ENCODE assay signal across 8 mouse cellular contexts in the genomic region with DNA sequence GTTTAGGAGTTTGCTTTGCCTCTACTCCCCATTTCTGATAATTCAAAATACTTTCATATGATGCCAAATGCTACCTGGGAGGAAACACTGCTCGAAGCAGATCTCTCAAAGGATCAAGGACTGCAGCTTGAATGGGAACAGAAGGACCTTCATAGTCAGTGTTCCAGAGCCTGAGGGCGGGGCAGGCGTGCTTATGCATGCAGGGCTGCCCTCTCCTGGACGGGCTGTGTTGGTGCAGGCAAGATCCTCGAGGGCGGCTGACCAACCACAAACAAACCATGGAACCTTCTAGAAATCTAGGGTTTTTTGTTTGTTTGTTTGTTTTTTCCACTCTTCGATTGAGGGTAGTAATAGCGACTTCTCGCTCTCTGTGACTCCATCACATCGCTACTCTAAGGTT. TPM values are rescaled to one million over a fixed set of nuclear protein-coding genes. Genes with fewer than 3 reads are reported as not detected.
A peak's percentile ranks its signal among the peaks of the same experiment; 100 is the strongest.
DNase-seq lines count a peak whose midpoint lies in the region; ATAC-seq and TF ChIP-seq lines count a peak whose summit lies in the region.

No protein-coding gene starts in this region.

- H3K9me3 ChIP-seq in forebrain, embryonic 10.5 days = peaks cover 2% of the 10 kb centered on the region; the same call in 1 of the 2 replicates
- H3K9me3 ChIP-seq in forebrain, embryonic 15.5 days = no peaks in the 10 kb centered on the region
- H3K9me3 ChIP-seq in forebrain, postnatal 0 days (ENCODE audit: low read length) = no peaks in the 10 kb centered on the region
- H3K9me3 ChIP-seq in hindbrain, embryonic 14.5 days (ENCODE audit: control insufficient read depth, low read length) = no peaks in the 10 kb centered on the region
- H3K9me3 ChIP-seq in midbrain, embryonic 13.5 days = no peaks in the 10 kb centered on the region; the same call in 1 of the 2 replicates

- H3K4me3 ChIP-seq in forebrain, embryonic 10.5 days = no peak overlapping the region
- no peak overlapping the region for H3K4me3 ChIP-seq in forebrain, embryonic 15.5 days
- H3K4me3 ChIP-seq in forebrain, postnatal 0 days (ENCODE audit: low read depth, low read length) = no peak overlapping the region
- H3K4me3 ChIP-seq in hindbrain, embryonic 14.5 days (replicated peaks; ENCODE audit: low read length) = no peak overlapping the region
- no peak overlapping the region for H3K4me3 ChIP-seq in left cerebral cortex, adult 2 months
- H3K4me3 ChIP-seq in midbrain, embryonic 13.5 days (replicated peaks) = no peak overlapping the region

- H3K4me2 ChIP-seq in forebrain, embryonic 15.5 days (replicated peaks) = no peak overlapping the region
- H3K4me2 ChIP-seq in forebrain, postnatal 0 days (ENCODE audit: low read depth) = no peak overlapping the region
- H3K4me2 ChIP-seq in hindbrain, embryonic 14.5 days (replicated peaks) = no peak overlapping the region
- no peak overlapping the region for H3K4me2 ChIP-seq in midbrain, embryonic 13.5 days (replicated peaks)

- no peak overlapping the region for H3K9ac ChIP-seq in forebrain, embryonic 15.5 days (replicated peaks)
- no peak overlapping the region for H3K9ac ChIP-seq in forebrain, postnatal 0 days
- H3K9ac ChIP-seq in hindbrain, embryonic 14.5 days = no peak overlapping the region
- no peak overlapping the region for H3K9ac ChIP-seq in midbrain, embryonic 13.5 days (replicated peaks)

- peak; percentile 77 for TF ChIP-seq CTCF in forebrain, postnatal 0 days (IDR thresholded peaks at IDR 0.05; ENCODE audit: low read depth)
- TF ChIP-seq CTCF in left cerebral cortex, adult 2 months (IDR thresholded peaks at IDR 0.05) = peak; percentile 94

- no peaks in the 10 kb centered on the region for H3K27me3 ChIP-seq in forebrain, embryonic 10.5 days (ENCODE audit: poor library complexity, severe bottlenecking)
- no peaks in the 10 kb centered on the region for H3K27me3 ChIP-seq in forebrain, embryonic 15.5 days
- H3K27me3 ChIP-seq in forebrain, postnatal 0 days (ENCODE audit: insufficient read depth, low read length) = no peaks in the 10 kb centered on the region
- no peaks in the 10 kb centered on the region for H3K27me3 ChIP-seq in hindbrain, embryonic 14.5 days (ENCODE audit: control insufficient read depth, insufficient read depth, low read length)
- H3K27me3 ChIP-seq in midbrain, embryonic 13.5 days = no peaks in the 10 kb centered on the region

- no peak for ATAC-seq in forebrain, embryonic 15.5 days (replicated peaks)
- ATAC-seq in forebrain, postnatal 0 days = peak; percentile 40; the same call in 1 of the 2 replicates
- no peak for ATAC-seq in hindbrain, embryonic 14.5 days (ENCODE audit: low FRiP score)
- ATAC-seq in midbrain, embryonic 13.5 days = 0 out of 2 replicates have a peak, but pooled peaks have one; percentile 50

- no peaks in the 10 kb centered on the region for H3K36me3 ChIP-seq in forebrain, embryonic 10.5 days (replicated peaks)
- H3K36me3 ChIP-seq in forebrain, embryonic 15.5 days = no peaks in the 10 kb centered on the region
- no peaks in the 10 kb centered on the region for H3K36me3 ChIP-seq in forebrain, postnatal 0 days (ENCODE audit: insufficient read depth)
- no peaks in the 10 kb centered on the region for H3K36me3 ChIP-seq in hindbrain, embryonic 14.5 days (replicated peaks; ENCODE audit: control insufficient read depth, insufficient read depth)
- no peaks in the 10 kb centered on the region for H3K36me3 ChIP-seq in midbrain, embryonic 13.5 days

- H3K4me1 ChIP-seq in forebrain, embryonic 10.5 days = no peaks in the 10 kb centered on the region
- H3K4me1 ChIP-seq in forebrain, embryonic 15.5 days = no peaks in the 10 kb centered on the region
- H3K4me1 ChIP-seq in forebrain, postnatal 0 days (ENCODE audit: insufficient read depth) = no peaks in the 10 kb centered on the region
- no peaks in the 10 kb centered on the region for H3K4me1 ChIP-seq in hindbrain, embryonic 14.5 days (replicated peaks; ENCODE audit: control insufficient read depth, insufficient read depth, low read length)
- H3K4me1 ChIP-seq in midbrain, embryonic 13.5 days (replicated peaks) = peaks cover 6% of the 10 kb centered on the region

- 60% methylated on average over 10 of the region's 10 CpGs for WGBS in forebrain, embryonic 10.5 days
- 58% methylated on average over 10 of the region's 10 CpGs for WGBS in forebrain, embryonic 15.5 days
- WGBS in forebrain, postnatal 0 days = 57% methylated on average over 10 of the region's 10 CpGs
- 58% methylated on average over 10 of the region's 10 CpGs for WGBS in hindbrain, embryonic 14.5 days
- 57% methylated on average over 10 of the region's 10 CpGs for WGBS in midbrain, embryonic 13.5 days

- H3K27ac ChIP-seq in forebrain, embryonic 10.5 days = no peak overlapping the region
- no peak overlapping the region for H3K27ac ChIP-seq in forebrain, embryonic 15.5 days (replicated peaks)
- no peak overlapping the region for H3K27ac ChIP-seq in forebrain, postnatal 0 days (ENCODE audit: low read depth, low read length)
- no peak overlapping the region for H3K27ac ChIP-seq in hindbrain, embryonic 14.5 days
- no peak overlapping the region for H3K27ac ChIP-seq in left cerebral cortex, adult 2 months
- H3K27ac ChIP-seq in midbrain, embryonic 13.5 days = no peak overlapping the region

- intact Hi-C loops in left cerebral cortex, adult 2 months (cut with DNase I) = loop anchor here (1.0 to 5.0 kb wide), 3 partner anchors 73 to 329 kb away; a partner anchor contains a TSS

- peak; percentile 55 for DNase-seq in forebrain, embryonic 10.5 days (ENCODE audit: extremely low spot score, low spot score)
- DNase-seq in brain, adult 2 months (ENCODE audit: low read depth, low spot score) = peak; percentile 82
- peak; percentile 59 for DNase-seq in forebrain, postnatal 0 days
- peak; percentile 55 for DNase-seq in hindbrain, embryonic 14.5 days (ENCODE audit: low spot score)
- DNase-seq in left cerebral cortex, adult 2 months (ENCODE audit: extremely low spot score in 1 of 2, low spot score in 2 of 2) = peak; percentile 54 to 79
- peak; percentile 59 to 83 for DNase-seq in spleen, postnatal 4 days (ENCODE audit: low spot score in 2 of 2)

RNA-seq across cellular contexts. Expression of a gene that starts 32.0 kb away (rescaled TPM):
- polyA plus RNA-seq in forebrain, embryonic 10.5 days (2016; fragmentation: Nextera tagmentation; extraction: Ambion mirVana) = 0.55 and 0.64 TPM in 2 replicates
- polyA plus RNA-seq in forebrain, embryonic 15.5 days (2015; fragmentation: Nextera tagmentation; extraction: Ambion mirVana) = 0.75 and 1.1 TPM in 2 replicates
- total RNA-seq in forebrain, postnatal 0 days (2014; rRNA removed) = 0.48 and 1.4 TPM in 2 replicates
- 0.40 and 0.52 TPM in 2 replicates for polyA plus RNA-seq in forebrain, postnatal 0 days (2015; fragmentation: Nextera tagmentation; extraction: Ambion mirVana)
- 0.51 and 1.1 TPM in 2 replicates for polyA plus RNA-seq in hindbrain, embryonic 14.5 days (2014; fragmentation: Nextera tagmentation; extraction: Ambion mirVana)
- not detected for total RNA-seq in left cerebral cortex, adult 2 months (2021)
- 0.82 and 0.86 TPM in 2 replicates for polyA plus RNA-seq in midbrain, embryonic 13.5 days (2015; fragmentation: Nextera tagmentation; extraction: Ambion mirVana)

Comparison
In these comparisons a context has a peak if more than half of its experiments do, and no peak if none do; other contexts are left out.
1. ATAC-seq: peak in forebrain, postnatal 0 days (single experiment) and midbrain, embryonic 13.5 days (single experiment); none in forebrain, embryonic 15.5 days (single experiment) and hindbrain, embryonic 14.5 days (single experiment).
2. Peak in every context shown above with its lines, with median percentiles within 50 percentile points of each other: DNase-seq.